Mouse (Mus musculus): ENCODE results near the gene Mical1.
A peak's percentile ranks its signal among the peaks of the same experiment; 100 is the strongest.

Mical1 gene

GRCm38 (mm10) chr10:41519640-41520409 lies 43.7 kb downstream of the Mical1 start:
- peak; percentile 18 to 42 for DNase-seq (ENCODE audit: low spot score in 2 of 2)

DNA sequence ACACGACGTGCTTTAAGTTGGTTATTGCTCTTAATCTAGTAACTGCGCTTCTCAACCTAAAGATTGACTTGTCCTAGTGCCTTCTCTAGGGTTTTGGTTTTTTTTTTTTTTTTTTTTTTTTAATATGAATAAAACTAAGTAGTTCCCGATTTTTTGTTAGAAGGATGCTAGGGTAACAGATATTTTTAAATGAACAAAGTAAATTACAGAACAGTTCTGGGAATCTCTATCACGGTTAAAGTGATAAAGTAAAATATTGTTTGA lies 44.2 kb downstream of the Mical1 start:
- DNase-seq (ENCODE audit: low spot score in 2 of 2), result no peak

- no peak for DNase-seq (ENCODE audit: low spot score in 2 of 2)
Observed at GRCm38 (mm10) chr10:41523386-41523785, 47.3 kb downstream of the Mical1 start.

DNA sequence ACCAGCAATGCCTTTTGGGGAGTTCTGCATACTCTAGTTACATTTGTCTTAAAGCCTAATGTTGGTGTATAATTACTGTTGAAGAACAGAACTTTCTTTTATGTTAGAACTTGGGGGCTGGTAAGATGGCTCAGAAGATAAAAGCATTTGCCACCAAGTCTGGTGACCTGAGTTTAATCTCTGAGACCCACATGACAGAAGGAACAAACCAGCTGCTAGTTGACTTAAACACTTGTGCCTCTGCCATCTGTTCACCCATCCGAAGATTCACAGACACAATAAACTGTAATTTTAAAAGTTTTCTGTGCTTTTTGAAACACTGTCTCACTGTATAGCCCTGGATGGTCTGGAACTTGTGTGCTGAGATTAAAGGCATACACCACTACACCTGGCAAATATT lies 49.6 kb downstream of the Mical1 start:
- DNase-seq (ENCODE audit: low spot score in 2 of 2), result no peak

- DNase-seq (ENCODE audit: low spot score in 2 of 2), result no peak
Observed at GRCm38 (mm10) chr10:41529972-41530371, 53.9 kb downstream of the Mical1 start.

DNA sequence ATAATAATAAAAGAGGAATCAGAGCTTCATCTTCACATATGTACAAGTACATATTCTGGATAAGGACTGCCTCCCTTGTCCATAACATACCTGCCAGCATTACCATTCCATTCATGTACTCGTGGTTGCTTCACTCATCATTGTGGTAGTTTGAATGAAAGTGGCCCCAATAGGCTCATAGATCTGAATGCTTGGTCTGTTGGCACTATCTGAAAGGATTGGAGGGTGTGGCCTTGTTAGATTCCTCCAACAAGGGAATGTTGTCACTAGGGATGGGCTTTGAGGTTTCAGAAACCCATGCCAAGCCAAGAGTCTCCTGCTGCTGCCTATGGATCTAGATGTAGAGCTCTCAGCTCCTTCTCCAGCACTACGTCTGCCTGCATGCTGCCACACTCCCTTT lies 59.9 kb downstream of the Mical1 start:
- DNase-seq (ENCODE audit: low spot score in 2 of 2), result no peak

All from frontal cortex, postnatal 14 days (tissue).